Mouse (Mus musculus) heart, postnatal 0 days (tissue): ENCODE data around the gene Krtap19-2.

Source experiments
- CTCF ChIP-seq: IDR thresholded peaks from 2 replicates; pipeline ENCODE4 v1.5.1; 2016; ENCODE audit warnings: antibody characterized with exemption, control low read depth, low read depth
- EP300 ChIP-seq: IDR thresholded peaks from 2 replicates; pipeline ENCODE4 v1.6.1; 2016; ENCODE audit warnings: antibody characterized with exemption, low read depth

GRCm38 (mm10) chr16:88823736-88824135, 50.3 kb downstream of the Krtap19-2 start:
- TF ChIP-seq CTCF: peak; percentile 54
- no peak for TF ChIP-seq EP300
